Mouse (Mus musculus) adrenal gland, postnatal 36 days (tissue): ENCODE data around the gene Fgd6. TPM values are rescaled to one million over a fixed set of nuclear protein-coding genes. Genes with fewer than 3 reads are reported as not detected.

ENCODE experiments used
- DNase-seq, 2 experiments: peaks; one replicate each; pipeline ENCODE4 v3.0.0; 2021; ENCODE audit warnings: mixed read lengths in 1 of 2
- total RNA-seq, 2 experiments: library from RNA; stranded (reverse); gene quantifications; 2 replicates each; pipeline ENCODE4 v1.2.3; 2021

The Fgd6 gene
- total RNA-seq, 2 experiments from 2014 or later = 5.1 to 5.8 TPM

DNA sequence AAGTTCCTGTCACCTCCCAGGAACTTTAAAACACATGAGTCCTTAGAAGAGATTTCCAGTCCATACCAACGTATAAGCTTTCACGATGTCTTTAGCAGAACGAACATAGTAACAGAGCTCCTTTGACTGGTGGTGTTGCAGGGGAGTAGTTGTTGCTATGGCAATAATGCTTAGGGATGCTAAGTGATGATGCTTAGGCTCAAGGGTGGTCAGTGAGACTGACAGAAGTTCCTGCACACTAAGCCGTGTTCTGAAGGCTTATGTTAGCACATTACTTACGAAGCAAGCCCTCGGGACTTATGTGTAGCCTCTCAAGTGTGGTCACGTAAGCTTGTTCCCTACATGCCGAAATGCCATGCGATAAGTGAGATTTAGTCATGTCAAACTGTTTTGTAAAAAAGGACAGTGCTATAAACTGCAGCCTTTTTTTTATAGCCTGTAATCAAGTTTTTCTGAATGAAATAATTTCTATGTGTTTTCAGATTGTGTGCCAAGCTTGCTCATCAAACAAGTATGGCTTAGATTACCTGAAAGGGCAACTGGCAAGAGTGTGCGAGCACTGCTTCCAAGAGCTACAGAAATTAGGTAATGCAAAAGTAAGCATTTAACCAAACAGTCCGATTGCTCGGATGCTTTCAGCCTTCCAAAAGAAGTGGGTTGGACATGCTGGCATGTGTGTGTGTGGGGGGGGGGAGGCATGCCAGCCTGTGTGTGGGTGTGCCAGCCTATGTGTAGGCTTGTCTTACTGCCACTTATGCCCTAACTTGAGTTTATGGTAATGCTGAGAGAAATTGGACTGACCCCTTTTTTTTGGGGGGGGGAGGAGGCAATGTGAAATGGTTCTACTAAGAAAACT, 99.0 kb downstream of the Fgd6 start:
- DNase-seq = no peak

DNA sequence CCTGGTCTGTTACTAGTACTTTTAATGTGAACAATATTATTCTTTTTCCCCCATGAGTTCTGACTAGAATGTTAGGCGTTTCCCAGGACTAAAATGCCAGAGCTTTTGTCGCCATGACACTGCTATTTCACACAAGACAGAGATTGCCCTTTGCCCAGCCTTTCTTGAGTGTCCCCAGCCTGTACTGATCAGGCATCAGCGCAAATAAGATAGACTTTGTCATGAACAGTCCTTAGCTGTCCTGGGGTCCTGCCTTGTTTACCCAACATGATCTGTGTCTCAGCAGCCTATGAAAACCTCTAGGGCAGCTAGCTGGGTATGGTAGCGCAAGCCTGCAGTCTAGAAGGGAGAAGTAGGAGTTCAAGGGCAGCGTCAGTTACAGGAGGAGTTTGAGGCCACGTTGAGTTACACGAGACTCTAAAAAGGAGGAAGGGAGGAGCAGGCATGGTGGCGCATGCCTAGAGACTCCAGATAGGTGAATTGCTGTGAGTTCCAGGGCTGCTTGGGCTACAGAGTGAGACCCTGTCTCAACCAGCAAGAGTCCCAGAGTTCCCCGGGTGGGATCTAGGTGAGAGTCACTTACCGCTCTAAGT, 103.2 kb downstream of the Fgd6 start:
- no peak for DNase-seq

DNA sequence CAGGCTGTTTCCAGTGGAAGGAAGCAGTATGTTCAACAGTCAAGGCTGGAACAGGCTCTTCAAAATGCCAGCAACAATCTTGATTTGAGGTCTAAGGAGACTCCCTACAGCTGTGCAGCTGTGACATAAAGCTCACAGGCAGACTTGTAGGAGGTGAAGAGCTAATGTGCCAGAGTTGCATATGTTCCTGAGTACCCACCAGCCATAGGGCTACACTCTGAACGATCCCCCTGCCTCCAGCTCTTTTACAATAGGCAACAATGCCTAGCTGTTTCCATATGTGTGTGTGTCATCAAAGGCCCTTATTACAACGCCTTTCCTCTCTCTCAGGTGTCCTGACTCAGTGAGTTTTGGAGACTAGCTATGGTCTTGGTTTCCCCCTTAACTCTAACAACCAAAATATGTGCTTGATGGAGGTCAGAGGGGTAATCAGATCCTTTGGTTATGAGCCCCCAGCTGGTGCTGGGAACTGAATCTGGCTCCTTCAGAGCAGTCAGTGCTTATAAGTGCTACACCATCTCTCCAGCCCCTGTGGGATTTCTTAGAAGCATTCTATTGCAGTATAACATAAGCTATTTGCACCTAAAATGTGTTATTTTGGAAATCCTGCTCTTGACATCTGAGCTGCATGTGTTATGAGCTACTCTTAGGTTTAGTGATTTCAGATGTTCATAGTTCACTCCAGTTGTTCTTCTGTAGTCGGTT, 104.6 kb downstream of the Fgd6 start:
- DNase-seq = no peak

DNA sequence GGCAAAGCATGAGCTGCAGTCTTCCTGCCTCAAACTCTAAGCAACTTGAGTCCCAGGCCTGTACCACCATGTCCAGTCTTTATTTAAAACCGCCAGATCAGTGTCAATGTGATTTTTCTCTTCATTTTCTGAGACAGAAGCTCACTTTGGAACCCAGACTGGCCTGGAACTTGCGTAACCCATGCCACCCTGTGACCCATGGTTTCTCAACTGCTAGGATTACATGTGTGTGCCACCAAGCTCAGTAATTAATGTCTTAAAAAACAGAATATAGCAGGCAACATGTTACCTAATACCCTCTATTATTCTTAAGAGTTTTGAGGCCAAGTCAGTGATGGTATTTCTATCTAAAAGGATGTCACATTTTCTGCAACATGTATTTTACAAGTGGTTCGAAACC, 106.6 kb downstream of the Fgd6 start:
- DNase-seq = peak in 1 of 2 experiments; percentile 16

DNA sequence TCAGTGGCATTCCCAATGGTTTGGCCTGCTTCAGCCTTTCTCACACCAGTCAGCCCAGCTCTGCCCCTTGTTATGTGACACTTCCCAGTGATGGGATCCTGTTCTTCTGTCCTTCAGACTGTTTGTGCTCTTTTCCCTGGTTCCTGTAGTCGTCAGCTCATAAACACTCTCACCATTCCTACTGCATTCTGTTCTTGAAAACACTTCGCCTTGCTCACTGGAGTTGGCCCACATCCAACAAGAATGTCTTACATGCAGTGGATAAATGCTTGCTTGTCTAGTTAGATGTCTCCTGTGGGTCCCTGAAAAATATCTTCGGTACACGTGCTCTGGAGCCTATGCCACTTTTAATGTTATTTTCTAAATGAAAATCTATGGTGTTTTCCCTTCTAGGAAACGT, 108.8 kb downstream of the Fgd6 start:
- DNase-seq = no peak

DNA sequence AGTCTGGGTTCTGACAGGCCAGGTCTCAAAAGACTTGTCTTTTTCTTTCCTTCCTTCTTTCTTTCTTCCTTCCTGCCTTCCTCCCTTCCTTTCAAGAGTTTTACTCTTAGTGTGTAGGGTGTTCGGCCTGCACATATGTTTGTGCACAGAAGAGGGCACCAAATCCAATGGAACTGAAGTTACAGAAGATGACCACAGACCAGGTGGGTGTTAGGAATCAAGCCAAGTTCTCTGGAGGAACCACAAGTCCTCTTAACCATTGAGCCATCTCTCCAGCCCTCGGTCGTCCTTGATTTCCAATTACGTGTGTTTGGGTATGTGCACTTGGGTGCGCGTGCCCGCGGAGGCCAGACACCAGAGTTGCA, 111.6 kb downstream of the Fgd6 start:
- no peak for DNase-seq

DNA sequence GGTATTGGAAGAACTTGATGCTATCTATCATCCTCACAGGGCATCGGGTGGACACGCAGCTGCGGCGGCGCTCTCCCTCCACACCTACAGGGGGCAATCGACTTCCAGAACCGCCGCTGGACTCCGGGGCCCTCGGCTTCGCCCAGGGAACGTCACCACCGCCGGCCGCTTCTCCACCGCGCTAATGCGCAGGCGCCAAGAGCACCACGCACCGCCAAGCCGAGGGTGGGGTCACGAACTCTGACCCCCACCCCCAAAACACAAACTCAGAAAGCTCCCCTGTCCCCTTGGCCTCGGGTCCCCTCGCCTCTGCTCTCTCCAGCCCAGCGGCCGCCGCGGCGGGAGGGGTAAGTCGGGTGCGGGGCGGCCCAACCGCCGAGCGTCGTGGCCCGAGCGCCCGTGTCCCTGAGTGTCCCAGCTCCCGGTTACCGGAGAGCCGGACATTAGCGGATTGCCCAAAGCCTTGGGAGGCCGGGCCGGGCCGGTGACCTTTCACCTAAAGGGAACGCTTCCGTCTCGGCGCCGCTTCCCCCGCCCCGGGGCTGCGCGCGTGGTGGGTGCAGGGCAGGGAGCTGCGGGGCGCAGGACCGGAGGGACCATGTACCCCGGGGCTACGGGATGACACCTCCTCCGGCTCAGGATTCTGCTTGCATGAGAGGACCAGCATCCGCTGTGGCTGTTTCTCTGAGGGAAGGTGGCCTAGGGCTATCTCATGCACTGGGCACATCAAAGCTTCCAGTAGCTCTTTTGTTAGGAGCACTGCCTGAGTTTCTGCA, 112.1 kb downstream of the Fgd6 start, which contains the start of gene Nr2c1:
Gene Nr2c1 (plus strand): TSS at position 268 of the 776 bp plus-strand sequence.
- peak; percentile 95 for DNase-seq

DNA sequence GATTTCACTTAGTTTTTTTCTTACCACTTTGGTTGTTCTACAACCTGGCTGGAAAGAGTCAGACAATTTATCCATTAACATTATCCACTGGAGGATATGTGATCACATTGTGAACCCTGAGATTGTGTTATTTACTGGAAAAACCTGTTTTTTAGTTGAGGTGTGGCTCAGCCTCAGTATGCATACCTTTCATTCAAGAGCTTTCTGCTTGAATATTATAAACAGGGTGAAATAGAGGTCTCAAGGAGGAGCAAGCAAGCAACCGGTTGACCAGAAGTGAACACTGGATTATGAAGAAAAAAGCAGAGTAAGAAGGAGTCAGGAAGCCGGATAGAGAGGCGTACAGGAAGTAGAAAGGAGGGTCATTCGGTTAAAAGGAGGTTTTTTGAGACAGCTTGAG, 115.7 kb downstream of the Fgd6 start:
- DNase-seq = no peak

DNA sequence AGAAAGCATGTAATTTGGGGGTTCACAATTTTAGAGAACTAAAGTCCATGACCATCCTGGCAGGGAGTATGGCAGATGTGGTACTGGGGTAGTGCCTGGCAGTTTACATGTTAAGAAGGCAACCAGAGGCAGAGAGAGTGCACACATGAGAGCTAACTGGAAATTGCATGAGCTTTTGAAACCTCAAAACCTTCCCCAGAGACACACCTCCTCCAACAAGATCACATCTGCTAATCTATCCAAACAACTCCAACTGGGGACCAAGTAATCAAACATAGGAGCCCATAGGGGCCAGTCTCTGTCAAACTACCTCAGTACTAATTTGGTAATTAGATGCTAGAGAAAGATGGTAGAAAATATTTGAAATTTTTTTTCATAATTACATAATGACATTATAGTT, 118.0 kb downstream of the Fgd6 start:
- DNase-seq = no peak

DNA sequence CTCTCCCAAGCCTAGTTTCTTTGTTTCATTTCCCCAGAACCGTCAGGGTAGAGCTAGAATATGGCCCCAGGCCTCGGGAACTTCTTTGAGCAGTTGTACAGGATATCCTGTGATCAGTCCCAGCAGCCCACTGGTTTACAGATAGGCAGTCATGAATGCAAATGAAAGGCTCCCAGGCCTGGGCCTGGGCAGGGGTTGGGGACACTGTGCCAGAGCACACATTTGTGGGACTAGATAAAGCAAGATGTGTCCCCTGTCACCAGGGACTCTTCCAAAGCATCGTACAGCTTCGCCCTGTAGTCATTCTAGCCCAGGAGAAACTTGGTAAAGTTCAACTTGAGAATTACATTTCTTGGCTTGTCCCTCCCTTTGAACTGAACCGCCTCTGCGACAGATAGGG, 123.2 kb downstream of the Fgd6 start:
- DNase-seq = no peak

DNA sequence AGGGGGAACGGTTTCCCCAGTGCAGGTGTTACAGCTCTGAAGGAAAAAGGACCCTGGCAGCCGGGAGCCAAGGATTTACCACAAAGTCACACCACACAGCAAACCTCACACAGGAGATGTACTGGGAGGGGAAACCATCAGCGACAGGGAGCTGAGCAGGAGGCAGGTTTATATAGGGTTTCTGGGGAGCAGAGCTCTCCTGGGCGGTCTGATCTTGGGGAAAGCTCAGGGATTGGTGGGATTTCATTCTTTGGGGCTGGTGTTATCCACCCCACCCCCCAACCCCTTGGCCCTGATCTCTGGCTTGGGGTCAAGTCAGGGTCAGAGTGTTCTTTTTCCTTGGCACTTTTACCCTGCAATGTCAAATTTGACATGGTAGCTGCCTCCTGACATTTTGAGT, 123.6 kb downstream of the Fgd6 start:
- no peak for DNase-seq

DNA sequence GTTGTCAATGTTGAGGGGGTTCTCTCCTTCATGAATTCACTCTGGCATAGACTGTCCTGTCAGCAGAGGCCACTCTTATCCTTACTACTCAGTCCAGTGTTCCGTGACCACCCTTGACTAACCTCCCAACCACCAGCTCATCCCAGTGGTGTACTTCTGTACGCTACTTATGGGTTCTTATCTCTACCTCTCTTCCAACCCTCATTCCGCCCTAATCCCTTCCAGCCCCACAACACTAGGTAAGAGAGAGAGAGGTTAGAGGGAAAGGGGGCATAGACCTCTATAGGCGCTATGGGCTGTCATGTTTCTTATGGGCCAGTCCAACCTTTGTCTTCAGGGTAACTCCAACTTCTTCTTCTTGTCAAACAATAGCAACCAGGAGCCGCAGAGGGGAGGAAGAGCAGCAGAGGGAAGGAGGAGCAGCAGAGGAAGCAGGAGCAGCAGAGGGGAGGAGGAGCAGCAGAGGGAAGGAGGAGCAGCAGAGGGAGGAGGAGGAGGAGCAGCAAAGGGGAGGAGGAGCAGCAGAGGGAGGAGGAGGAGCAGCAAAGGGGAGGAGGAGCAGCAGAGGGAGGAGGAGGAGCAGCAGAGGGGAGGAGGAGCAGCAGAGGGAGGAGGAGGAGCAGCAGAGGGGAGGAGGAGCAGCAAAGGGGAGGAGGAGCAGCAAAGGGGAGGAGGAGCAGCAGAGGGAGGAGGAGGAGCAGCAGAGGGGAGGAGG, 125.4 kb downstream of the Fgd6 start:
- DNase-seq = no peak

DNA sequence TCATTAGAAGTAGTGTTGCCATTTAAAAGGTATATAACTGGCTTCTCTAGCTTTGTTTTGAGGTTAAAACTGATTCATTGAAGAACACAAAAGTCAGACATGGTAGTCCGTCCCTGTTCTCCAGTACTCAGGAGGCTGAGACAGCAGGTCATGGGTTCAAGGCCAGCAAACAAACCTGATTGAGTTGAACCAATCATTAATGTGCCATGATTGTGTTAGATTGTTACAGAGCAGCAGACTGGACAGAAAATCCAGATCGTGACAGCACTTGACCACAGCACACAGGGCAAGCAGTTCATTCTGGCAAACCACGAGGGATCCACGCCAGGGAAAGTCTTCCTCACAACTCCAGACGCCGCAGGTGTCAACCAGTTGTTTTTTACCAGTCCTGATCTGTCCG, 126.2 kb downstream of the Fgd6 start:
- no peak for DNase-seq

DNA sequence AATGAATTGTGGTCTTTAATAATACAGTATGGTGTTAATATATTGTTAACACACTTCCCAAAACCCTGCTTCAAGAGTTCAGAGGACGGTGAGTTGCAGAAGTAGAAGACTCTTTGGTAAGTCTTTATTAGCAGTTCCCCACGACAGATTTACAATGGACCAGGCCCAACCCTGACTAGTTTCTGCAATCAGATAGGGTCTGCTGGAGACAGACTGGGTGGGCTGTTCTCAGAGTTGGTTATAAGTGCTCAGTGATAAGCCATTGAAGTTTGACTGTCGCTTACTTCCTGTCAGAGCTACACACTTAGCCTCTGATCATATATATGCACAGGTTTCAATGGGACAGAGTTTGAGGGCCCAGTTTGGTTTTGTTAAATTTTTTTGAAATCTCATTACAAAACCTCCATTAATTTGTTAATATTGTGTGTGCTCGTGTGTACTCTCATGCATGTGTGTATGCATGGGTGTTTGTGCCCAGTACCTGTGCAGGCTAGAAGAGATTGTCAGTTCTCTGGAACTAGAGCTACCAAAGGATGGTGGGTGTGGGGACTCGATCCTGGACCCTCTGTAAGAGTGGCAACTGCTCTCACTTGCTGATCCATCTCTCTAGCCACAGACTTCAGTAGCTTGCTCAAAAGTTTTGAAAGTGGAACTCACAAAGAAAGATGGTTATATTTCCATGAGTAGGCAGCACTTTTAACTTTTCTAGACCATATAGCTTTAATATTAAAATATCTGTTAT, 128.5 kb downstream of the Fgd6 start:
- DNase-seq = no peak

DNA sequence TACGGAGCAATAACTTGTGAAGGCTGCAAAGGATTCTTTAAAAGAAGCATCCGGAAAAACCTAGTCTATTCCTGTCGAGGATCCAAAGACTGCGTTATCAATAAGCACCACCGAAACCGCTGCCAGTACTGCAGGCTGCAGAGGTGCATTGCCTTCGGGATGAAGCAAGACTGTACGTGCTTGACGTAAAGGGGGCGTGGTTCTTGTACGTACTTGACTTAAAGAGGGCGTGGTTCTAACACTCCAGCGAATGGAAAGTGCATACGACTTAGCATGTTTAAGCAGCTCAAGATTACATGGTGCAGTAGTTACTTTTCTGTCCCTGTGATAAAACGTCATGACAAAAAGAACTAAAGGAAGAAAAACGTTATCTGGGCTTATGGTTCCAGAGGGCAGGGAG, 129.6 kb downstream of the Fgd6 start:
- no peak for DNase-seq

DNA sequence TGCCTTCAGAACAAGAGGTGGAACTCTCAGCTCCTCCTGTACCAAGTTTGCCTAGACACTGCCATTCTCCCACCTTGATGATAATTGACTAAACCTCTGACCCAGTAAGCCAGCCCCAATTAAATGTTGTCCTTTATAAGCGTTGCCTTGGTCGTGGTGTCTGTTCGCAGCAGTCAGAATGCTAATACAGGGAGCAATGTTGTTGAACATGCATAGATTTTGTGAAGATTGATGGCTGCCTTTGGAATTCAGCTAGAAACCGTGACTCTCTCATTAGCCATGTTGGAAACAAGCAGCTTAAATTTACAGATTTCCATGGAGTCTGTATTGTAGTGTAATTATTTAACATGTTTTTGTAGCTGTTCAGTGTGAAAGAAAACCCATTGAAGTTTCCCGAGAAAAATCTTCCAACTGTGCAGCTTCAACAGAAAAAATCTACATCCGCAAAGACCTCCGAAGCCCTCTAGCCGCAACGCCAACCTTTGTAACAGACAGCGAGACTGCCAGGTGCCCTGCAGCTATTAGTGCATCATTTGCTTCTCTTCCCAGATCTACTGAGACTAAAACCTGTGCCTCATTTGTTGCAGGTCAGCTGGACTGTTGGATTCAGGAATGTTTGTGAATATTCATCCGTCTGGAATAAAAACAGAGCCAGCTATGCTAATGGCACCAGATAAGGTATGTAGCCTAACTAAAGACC, 131.4 kb downstream of the Fgd6 start:
- no peak for DNase-seq

DNA sequence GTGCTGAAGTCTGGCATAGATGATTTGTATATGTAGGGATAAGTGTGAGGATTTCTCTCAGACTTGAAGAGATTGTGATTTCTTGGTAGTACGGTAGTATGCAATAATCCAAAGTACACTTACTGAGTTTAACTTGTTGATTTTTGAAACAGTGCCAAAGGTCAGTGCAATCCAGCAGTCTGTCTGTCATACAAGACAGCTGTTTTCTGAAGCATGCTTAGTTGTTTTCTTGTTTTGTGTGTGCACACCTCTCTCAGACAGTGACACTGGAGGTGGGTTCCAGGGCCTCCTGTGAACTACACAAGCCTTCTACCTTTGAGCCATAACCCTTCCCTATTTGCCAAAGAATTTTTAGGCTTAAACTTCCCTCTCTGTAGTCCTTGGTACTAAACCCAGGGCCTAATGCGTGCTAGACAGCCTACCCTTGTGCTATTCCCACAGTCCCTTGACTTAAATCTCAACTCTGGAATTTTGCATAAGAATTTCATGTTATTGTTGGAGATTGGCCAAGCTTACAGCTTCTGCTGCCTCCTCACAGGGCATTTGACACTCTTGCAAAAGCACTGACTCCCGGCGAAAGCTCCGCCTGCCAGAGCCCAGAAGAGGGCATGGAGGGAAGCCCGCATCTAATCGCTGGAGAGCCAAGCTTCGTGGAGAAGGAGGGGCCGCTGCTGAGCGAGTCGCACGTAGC, 135.8 kb downstream of the Fgd6 start:
- no peak for DNase-seq

DNA sequence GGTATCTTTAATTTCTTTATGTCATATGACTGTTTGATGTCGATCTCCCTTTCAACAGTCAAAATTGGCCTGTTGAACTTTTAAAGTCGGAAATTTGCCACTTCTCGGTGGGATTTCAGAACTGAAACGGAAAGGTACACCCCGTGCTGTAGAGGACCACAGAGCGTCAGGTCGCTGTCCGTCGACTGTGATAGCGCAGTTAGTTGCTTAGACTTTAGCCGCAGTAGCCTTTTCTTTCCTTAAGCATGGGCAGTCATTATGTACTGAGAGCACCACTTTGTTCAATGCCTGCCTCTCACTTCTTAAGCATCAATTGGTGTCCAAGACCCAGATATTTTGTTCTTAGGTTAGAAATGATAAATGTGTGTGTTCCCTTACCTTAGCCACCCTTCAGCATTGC, 136.3 kb downstream of the Fgd6 start:
- no peak for DNase-seq

DNA sequence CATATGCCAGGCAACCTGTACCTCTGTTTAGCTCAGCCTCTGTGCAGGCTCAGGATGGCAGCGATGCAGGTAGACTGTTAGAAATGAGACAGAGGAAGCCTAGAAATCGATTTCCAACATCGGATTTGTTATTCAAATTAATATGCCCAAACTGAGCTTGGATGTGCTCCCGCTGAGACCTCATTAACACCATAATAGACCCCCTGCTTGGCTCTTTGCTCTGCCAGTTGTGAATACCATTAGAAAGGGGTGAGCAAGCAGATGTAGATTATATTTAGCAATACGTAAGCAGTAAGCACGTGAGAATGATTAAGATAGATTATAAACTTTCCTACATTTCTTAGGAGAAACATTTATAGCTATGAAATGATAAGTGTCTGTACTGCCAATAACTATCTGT, 136.9 kb downstream of the Fgd6 start:
- DNase-seq = no peak

DNA sequence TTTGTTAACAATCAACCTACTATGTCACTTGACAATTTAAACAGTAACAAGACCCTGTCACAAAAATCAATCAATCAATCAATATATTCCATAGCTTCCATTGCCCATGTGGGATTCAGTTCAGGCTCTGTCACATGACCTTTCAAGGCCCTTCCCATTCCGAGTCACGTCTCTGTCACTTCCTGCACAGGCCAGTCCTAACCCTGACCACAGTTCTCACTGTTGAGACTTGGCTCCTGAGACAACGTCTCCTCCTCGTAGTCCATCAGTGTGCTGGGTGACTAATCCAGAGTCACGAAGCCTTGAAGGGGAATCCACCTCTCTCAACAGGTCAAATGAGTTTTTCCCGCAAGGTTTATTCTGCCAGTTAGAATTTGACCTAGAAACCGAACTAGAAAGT, 138.9 kb downstream of the Fgd6 start:
- peak; percentile 17 to 46 for DNase-seq
